Mouse (Mus musculus): Measurements from ENCODE around the gene Tjp1. TPM values are rescaled to one million over a fixed set of nuclear protein-coding genes. Genes with fewer than 3 reads are reported as not detected.

Tjp1 gene
- total RNA-seq (2017), result 0.74 and 6.6 TPM in 2 replicates

- ATAC-seq (ENCODE audit: extremely low read depth, insufficient number of reproducible peaks, low FRiP score, poor library complexity, severe bottlenecking), result no peak
Observed at GRCm38 (mm10) chr7:65527071-65528007, at the start of gene Tjp1. Gene Tjp1 (minus strand): TSS chr7:65527781.

DNA sequence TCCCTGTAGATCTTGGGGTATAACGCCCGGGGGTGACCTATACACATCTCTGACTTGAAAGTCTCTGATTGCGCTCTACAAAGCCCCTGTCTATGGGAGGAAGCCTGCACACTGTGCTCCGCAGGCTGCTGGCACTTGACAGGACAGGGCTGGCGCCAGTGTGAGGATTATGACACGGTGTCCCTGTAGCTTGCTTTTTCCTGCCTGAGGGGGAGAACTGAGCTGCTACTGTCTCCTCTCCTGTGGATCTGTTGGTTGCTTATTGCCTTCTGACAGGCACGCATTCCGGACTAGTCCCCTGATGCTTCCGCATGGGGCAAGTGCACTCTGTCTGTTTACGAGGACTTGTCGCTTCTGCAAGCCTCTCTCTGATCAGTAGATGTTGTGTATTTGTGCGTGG lies 49.5 kb upstream of the Tjp1 start:
- no peak for ATAC-seq (ENCODE audit: extremely low read depth, insufficient number of reproducible peaks, low FRiP score, poor library complexity, severe bottlenecking)

DNA sequence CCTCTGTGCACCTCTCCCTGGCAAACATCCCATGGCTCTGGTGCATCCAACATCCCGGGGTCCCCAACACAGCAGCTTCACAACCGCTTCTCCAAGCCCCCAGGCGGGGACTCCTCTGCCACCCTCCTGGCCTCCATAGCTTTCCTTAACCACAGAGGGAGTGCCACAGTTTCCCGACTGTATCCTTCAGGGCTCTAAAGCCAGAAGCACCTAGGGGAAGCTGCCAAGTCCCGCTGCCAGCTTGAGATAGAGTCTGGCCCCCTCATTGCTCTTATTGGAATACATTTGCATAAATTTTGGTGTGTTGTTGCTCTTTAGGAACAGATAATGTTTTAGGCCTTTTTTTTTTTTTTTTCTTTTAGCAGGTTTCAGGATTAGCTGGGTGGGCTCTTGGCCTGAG lies 45.1 kb upstream of the Tjp1 start:
- ATAC-seq (ENCODE audit: extremely low read depth, insufficient number of reproducible peaks, low FRiP score, poor library complexity, severe bottlenecking), result no peak

- no peak for ATAC-seq (ENCODE audit: extremely low read depth, insufficient number of reproducible peaks, low FRiP score, poor library complexity, severe bottlenecking)
Observed at GRCm38 (mm10) chr7:65570691-65571090, 43.1 kb upstream of the Tjp1 start.

- no peak for ATAC-seq (ENCODE audit: extremely low read depth, insufficient number of reproducible peaks, low FRiP score, poor library complexity, severe bottlenecking)
Observed at GRCm38 (mm10) chr7:65555996-65556395, 28.4 kb upstream of the Tjp1 start.

DNA sequence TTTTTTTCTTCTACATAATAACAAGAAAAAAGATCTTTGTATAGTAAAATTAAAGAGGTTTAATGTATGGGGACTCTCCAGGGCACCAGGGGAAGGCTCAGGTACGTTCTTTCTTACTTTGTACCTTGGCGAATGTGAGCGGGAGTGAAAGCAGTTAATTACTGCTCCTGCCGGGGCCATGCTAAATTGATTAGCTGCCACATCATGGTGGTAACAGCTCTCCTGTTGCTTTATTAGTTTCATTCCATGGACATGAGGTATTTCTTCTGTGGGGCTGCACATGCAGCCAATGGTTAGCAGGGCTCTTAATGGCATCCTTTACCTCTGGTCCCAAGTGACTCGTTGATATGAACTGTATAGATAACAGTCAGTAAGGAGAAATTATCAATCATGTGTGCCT lies 18.2 kb upstream of the Tjp1 start:
- no peak for ATAC-seq (ENCODE audit: extremely low read depth, insufficient number of reproducible peaks, low FRiP score, poor library complexity, severe bottlenecking)

- ATAC-seq (ENCODE audit: extremely low read depth, insufficient number of reproducible peaks, low FRiP score, poor library complexity, severe bottlenecking), result no peak
Observed at GRCm38 (mm10) chr7:65532689-65533088, 5.1 kb upstream of the Tjp1 start.

- ATAC-seq (ENCODE audit: extremely low read depth, insufficient number of reproducible peaks, low FRiP score, poor library complexity, severe bottlenecking), result no peak
Observed at GRCm38 (mm10) chr7:65523116-65523515, 4.5 kb downstream of the Tjp1 start.

DNA sequence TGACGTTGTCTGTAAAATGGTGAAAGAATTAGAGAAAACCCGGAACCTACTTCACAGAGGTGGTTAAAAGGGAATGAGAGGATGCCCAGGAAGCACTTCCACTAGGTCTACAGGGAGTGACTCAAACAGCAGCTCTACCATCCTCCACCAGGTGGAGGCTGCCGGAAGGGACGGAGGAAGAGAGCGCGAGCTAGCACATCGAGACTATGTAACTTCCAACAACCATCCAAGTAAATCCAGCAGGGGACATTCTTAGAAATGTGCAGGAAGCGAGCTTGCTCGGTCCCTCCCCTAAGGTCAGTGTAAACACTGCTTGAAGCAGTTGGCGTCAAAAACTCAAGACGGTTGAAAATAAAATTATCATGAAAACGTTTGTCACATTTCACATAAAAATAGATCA lies 5.1 kb downstream of the Tjp1 start:
- ATAC-seq (ENCODE audit: extremely low read depth, insufficient number of reproducible peaks, low FRiP score, poor library complexity, severe bottlenecking), result no peak

GRCm38 (mm10) chr7:65520622-65521021 lies 7.0 kb downstream of the Tjp1 start:
- ATAC-seq (ENCODE audit: extremely low read depth, insufficient number of reproducible peaks, low FRiP score, poor library complexity, severe bottlenecking), result no peak

- no peak for ATAC-seq (ENCODE audit: extremely low read depth, insufficient number of reproducible peaks, low FRiP score, poor library complexity, severe bottlenecking)
Observed at GRCm38 (mm10) chr7:65519788-65520563, 7.6 kb downstream of the Tjp1 start.

DNA sequence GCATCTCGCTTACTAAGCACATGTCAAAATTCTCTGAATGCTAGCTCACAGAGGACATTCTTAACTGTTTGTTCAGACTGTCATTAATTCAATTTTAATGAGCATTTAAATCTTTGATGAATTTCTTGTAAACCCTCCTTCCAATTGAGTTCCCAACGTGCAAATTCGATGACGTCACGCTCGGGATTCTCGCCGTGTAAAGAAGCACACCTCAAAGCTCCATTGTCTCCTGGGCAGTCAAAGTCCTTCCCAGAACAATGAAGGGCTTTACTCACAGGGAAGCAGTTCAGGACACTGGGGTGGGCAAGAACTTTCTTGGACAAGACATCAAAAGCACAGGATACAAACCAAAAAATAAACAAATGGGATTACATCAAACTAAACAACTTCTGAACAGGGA lies 10.7 kb downstream of the Tjp1 start:
- no peak for ATAC-seq (ENCODE audit: extremely low read depth, insufficient number of reproducible peaks, low FRiP score, poor library complexity, severe bottlenecking)

DNA sequence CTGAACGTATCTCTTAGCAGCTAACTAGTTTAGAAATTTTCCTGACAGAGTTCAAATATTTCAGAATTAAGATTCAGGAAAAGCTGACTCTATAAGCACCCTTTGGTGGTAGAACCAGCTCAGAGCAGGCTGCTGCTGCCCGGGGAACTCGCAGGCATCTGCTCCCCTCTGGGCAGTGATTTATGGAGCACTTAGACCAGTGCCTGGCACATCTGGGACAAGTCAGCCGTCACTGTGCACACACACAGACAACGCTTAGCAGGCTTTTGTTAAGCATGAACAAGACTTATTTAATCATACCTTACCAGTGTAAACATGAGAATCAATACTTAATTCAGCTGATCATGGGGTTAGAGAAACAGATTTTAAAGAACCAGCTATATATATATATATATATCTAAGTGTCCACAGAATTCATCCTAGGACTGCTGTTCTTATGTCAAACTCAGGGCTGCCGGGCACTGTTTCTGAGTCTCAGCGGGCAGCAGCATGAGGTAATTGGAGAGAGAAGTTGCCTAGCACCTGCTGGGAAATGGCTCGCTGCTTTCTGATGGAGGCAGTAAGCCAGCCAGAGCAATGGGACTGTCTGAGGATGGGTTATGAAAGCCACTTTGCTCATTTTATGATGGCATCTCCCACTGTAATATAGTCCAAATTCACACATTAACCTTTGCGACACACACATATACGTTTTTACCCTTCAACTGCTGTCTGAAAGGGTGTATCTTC lies 14.0 kb downstream of the Tjp1 start:
- no peak for ATAC-seq (ENCODE audit: extremely low read depth, insufficient number of reproducible peaks, low FRiP score, poor library complexity, severe bottlenecking)

- ATAC-seq (ENCODE audit: extremely low read depth, insufficient number of reproducible peaks, low FRiP score, poor library complexity, severe bottlenecking), result no peak
Observed at GRCm38 (mm10) chr7:65509357-65509756, 18.2 kb downstream of the Tjp1 start.

DNA sequence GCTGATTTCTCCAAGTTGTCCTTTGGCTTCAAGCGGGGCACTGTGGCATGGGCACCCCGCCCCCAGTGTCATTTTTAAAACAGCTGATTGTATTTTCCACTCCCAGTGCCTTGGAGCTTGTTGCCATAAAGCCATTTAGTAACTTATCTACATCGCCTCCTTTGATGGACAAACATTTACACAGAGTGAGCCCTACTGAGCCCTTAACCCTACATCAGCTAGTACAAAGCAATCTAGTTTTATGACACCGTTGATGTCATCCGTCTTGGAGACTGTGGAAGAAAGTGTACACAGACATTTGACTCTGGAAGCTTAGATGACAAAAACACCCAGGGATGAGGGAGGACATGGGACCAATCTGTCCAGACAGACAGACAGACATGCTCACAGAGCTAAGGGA lies 20.2 kb downstream of the Tjp1 start:
- no peak for ATAC-seq (ENCODE audit: extremely low read depth, insufficient number of reproducible peaks, low FRiP score, poor library complexity, severe bottlenecking)

DNA sequence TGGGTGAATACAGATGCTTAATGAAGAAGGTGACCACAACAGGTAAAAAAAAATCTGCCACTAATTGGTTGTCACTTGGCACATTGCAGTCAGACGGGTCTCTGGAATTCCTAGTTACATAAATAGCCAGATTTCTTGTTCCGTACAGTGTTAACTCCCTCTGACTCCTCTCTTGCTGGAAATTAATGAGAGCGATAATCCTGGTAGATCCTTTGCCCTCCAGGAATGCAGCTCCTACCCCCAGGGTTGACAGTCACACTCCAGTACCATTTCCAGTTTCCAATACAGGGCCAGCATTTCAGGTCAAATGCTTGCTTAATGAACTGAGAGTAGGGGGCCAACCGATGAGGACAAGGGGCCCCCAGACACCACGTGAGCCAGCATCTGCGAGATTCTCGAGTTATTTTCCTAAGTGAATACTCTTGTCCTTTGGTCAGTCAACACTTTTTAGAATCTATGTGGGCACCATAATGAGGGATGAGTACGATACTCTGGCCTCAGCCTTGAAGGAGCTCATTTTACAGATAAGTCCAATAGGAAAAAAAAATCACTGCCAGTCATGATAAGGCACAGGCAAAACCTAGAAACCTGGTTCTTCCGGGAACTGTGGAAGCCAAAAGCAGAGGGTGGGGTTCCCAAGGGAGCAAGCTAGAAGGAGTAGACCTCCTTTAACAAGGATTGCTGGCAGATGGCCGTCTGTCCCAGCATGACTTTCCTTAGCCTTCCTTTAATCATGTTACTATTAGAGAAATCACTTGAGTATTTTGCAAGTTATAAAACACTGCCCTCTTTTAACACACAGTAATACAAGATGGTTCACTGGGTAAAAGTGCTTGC lies 24.9 kb downstream of the Tjp1 start:
- ATAC-seq (ENCODE audit: extremely low read depth, insufficient number of reproducible peaks, low FRiP score, poor library complexity, severe bottlenecking), result no peak

GRCm38 (mm10) chr7:65500746-65501145 lies 26.8 kb downstream of the Tjp1 start:
- ATAC-seq (ENCODE audit: extremely low read depth, insufficient number of reproducible peaks, low FRiP score, poor library complexity, severe bottlenecking), result no peak

DNA sequence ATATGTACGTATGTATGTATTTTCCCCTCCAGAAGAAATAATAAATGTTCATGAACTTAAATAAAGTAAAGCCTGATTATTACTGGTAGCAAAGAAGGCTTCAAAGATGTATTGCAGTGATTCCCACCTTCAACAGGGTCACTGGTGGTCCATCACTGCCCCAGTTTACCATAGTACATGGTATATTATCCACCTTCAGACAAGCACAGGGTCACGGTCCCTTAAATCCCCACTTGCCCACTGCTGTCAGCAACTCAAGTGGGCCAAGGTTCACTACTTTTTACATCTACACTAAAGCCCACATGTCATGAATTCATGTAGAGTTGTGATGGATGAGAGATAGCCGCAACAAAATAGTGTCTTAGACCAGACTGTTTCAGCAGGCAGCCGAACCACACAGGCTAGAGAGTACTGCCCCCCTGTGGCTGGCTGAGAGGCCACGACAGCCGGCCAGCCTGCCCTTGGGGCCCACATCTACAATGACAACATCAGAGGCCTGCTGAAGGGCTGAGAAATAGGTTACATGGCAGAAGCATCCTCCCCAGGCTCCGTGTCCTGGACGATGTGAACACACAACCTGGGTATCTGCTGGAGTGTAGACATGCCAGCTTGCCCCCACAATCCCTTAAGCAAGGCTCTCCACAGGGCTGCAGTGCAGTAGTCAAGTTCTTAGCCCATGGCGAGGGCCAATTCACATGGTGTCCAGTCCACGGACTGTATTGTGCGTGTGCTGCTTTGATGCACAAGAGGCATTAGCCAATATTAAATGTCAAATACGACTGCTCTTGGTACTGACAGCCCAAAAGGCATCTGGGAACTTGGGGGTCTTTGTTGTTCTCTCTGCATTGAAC lies 29.6 kb downstream of the Tjp1 start:
- ATAC-seq (ENCODE audit: extremely low read depth, insufficient number of reproducible peaks, low FRiP score, poor library complexity, severe bottlenecking), result no peak
